Mouse (Mus musculus) liver, embryonic 14.5 days (tissue): ENCODE measurements at regions not wholly inside any gene's neighbourhood (a gene's known extent, or its start where the extent isn't known, plus 50 kb on each side); places are given as distances from the start of the nearest gene placed in this dataset.

Source experiments
- ATAC-seq: fragments of 200-750 bp; cut with Nextera tagmentation; 2 replicates; pipeline ENCODE4 v1.8.0; 2017; ENCODE audit warnings: moderate number of reproducible peaks, mild to moderate bottlenecking, moderate library complexity; ENCODE audit not compliant: insufficient read depth
- DNase-seq, 3 experiments: peaks; one replicate each; pipeline ENCODE4 v3.0.0-alpha.2; 2012 to 2013; ENCODE audit warnings: low read depth in 3 of 3, low spot score in 3 of 3
- H3K27ac ChIP-seq: fragments of 300-500 bp; sonication (generic); 2 replicates; pipeline ENCODE4 v1.5.1; 2014; ENCODE audit warnings: moderate library complexity, mild to moderate bottlenecking, control low read depth, inconsistent platforms
- H3K27me3 ChIP-seq: fragments of 300-500 bp; sonication (generic); 2 replicates; pipeline ENCODE4 v1.6.1; 2014; ENCODE audit warnings: mild to moderate bottlenecking, low read length, moderate library complexity; ENCODE audit not compliant: control insufficient read depth, insufficient read depth
- H3K36me3 ChIP-seq: fragments of 300-500 bp; sonication (generic); replicated peaks from 2 replicates; pipeline ENCODE4 v1.6.1; 2014; ENCODE audit warnings: low read depth; ENCODE audit not compliant: control insufficient read depth, insufficient read depth
- H3K4me1 ChIP-seq, 2 experiments: fragments of 200-500 bp in 1 of 2; fragments of 300-500 bp in 1 of 2; sonication (generic) in 1 of 2; replicated peaks; 2 replicates each; pipeline ENCODE4 v1.6.1; 2012 to 2014; ENCODE audit warnings: antibody characterized with exemption in 1 of 2, inconsistent platforms in 1 of 2, low read length in 1 of 2; ENCODE audit not compliant: control insufficient read depth in 2 of 2, insufficient read depth in 2 of 2
- H3K4me2 ChIP-seq: fragments of 300-500 bp; sonication (generic); 2 replicates; pipeline ENCODE4 v1.6.1; 2014; ENCODE audit warnings: low read depth, mild to moderate bottlenecking, control low read depth, moderate library complexity
- H3K4me3 ChIP-seq, 2 experiments: fragments of 200-500 bp in 1 of 2; fragments of 300-500 bp in 1 of 2; sonication (generic) in 1 of 2; 2 replicates each; pipeline ENCODE4 v1.5.1; 2012 to 2014; ENCODE audit warnings: low read depth in 2 of 2, low read length in 2 of 2, mild to moderate bottlenecking in 2 of 2, control low read depth in 1 of 2, inconsistent platforms in 1 of 2, moderate library complexity in 1 of 2; ENCODE audit not compliant: insufficient read depth in 1 of 2
- H3K9ac ChIP-seq: fragments of 300-500 bp; sonication (generic); replicated peaks from 2 replicates; pipeline ENCODE4 v1.6.1; 2014; ENCODE audit warnings: mild to moderate bottlenecking, control low read depth, moderate library complexity
- H3K9me3 ChIP-seq: fragments of 300-500 bp; sonication (generic); 2 replicates; pipeline ENCODE4 v1.6.1; 2016; ENCODE audit warnings: low read length, mixed read lengths; ENCODE audit not compliant: control insufficient read depth
- CTCF ChIP-seq: IDR thresholded peaks from 2 replicates; pipeline ENCODE4 v1.5.1; 2016; ENCODE audit warnings: antibody characterized with exemption, low read depth, control low read depth
- EP300 ChIP-seq: IDR thresholded peaks from 2 replicates; pipeline ENCODE4 v1.6.1; 2016; ENCODE audit warnings: antibody characterized with exemption, low read depth
- WGBS: fragments of 180-500 bp; shearing (Covaris S2); extraction: QIAGEN DNeasy Blood & Tissue Kit; methylation state at CpG from one replicate; pipeline ENCODE4 v1.1.7; 2014; ENCODE audit not compliant: insufficient replicate concordance; 5-methylcytosine and 5-hydroxymethylcytosine counted together

DNA sequence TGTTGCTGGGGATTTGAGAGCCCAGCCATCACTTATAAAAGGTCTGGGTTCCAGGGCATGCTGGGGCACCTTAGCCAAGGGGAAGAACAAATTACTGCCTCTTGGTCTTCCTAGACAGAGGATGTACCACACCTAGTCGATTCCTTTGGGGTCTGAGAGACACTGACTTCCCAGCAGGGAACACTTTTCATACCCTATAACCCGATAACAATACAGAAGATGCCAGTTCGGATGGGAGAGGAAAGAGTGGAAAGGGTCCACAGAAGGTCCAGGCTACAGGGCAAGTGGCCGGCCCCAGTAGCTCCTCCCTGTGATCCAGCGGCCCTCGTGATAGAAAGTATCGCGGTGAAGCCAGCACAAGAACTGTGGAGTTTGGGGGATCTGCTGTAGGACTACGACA lies 150.8 kb downstream of the Setd4 start:
- Histone ChIP-seq H3K27ac (no peak overlapping the region), H3K9me3 (no peaks in the 10 kb centered on the region), H3K4me1 (no peaks in the 10 kb centered on the region), H3K4me2 (no peak overlapping the region), H3K27me3 (peaks cover 5% of the 10 kb centered on the region), H3K9ac (no peak overlapping the region), H3K4me3 (no peak overlapping the region), H3K36me3 (no peaks in the 10 kb centered on the region)
- ATAC-seq (no peak), DNase-seq (no peak)
- no peak for TF ChIP-seq CTCF
- no peak for TF ChIP-seq EP300
- WGBS = 38% methylated on average over 9 of the region's 9 CpGs

DNA sequence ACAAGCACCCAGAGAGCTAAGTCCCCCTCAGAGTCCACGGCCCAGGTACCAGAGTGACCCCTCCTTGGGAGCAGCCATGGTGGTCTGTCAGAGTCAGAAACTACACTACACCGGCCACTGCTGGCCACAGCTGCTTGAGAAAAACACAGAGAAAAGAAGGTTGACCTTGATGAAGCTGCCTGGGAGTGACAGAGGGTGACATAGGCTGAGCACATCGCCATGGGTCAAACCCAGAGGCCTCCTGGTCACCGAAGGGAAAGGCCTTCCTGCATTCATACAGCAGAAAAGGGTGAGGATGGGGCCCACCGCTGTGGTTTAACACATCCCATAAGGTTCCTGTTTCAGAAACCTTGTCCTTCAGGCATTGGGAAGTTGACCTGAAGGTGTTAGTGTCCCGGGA lies 153.0 kb downstream of the Setd4 start:
- H3K9ac ChIP-seq = no peak overlapping the region
- WGBS = 53% methylated on average over 6 of the region's 6 CpGs
- DNase-seq = no peak
- H3K4me2 ChIP-seq = no peak overlapping the region
- ATAC-seq = no peak
- no peak overlapping the region for H3K4me3 ChIP-seq
- H3K9me3 ChIP-seq = no peaks in the 10 kb centered on the region
- no peak overlapping the region for H3K27ac ChIP-seq
- TF ChIP-seq EP300 (no peak), CTCF (no peak)
- H3K36me3 ChIP-seq = no peaks in the 10 kb centered on the region
- H3K4me1 ChIP-seq = no peaks in the 10 kb centered on the region; a peak in 1 of 4 replicates
- peaks cover 5% of the 10 kb centered on the region for H3K27me3 ChIP-seq

DNA sequence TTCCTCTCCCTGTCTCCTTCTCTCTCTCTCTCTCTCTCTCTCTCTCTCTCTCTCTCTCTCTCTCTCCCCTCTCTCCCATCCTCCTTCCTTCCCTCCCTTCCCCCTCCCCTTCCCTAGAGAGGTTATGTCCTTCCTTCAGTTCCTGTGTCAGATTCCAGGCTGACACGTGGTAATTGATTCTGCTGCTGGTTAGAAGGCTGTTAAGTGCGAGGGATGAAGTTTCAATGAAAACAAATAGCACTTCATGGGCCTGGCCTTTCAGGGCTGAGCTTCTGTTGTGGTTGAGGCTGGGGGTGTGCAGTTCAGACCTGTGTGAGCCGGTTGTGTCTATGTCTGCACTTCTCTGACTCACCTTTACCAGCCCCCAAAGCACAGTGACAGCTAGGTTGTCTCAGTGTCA lies 153.9 kb downstream of the Setd4 start:
- Histone ChIP-seq H3K4me3 (no peak overlapping the region), H3K27me3 (peaks cover 5% of the 10 kb centered on the region), H3K4me1 (no peaks in the 10 kb centered on the region; a peak in 1 of 4 replicates), H3K36me3 (no peaks in the 10 kb centered on the region), H3K4me2 (no peak overlapping the region), H3K9me3 (no peaks in the 10 kb centered on the region), H3K27ac (no peak overlapping the region), H3K9ac (no peak overlapping the region)
- 26% methylated on average over 3 of the region's 3 CpGs for WGBS
- no peak for TF ChIP-seq EP300
- no peak for TF ChIP-seq CTCF
- ATAC-seq = no peak
- DNase-seq = no peak

DNA sequence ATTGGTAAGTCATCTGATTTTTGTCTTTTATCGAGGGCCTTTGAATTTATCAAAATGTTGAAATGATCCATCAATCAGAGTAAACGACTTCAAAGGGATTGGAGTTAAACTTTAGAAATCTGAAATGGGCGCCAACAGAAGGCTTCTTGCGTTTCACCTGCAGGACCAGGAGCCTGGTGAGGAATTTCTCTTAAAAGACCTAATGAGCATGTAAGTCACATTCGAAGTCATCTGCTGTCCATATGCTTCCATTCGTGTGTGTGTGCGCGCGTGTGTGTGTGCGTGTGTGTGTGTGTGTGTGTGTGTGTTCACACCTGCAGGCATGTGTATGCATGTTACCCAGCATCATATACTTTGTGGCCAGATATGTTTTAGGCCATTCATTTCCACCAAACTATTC lies 155.7 kb downstream of the Setd4 start:
- TF ChIP-seq CTCF (no peak), EP300 (no peak)
- Histone ChIP-seq H3K4me2 (no peak overlapping the region), H3K4me1 (no peaks in the 10 kb centered on the region; a peak in 1 of 4 replicates), H3K9me3 (no peaks in the 10 kb centered on the region), H3K36me3 (no peaks in the 10 kb centered on the region), H3K4me3 (no peak overlapping the region), H3K27ac (no peak overlapping the region), H3K27me3 (no peaks in the 10 kb centered on the region), H3K9ac (no peak overlapping the region)
- ATAC-seq (no peak), DNase-seq (no peak)
- WGBS = 79% methylated on average over 10 of the region's 10 CpGs

DNA sequence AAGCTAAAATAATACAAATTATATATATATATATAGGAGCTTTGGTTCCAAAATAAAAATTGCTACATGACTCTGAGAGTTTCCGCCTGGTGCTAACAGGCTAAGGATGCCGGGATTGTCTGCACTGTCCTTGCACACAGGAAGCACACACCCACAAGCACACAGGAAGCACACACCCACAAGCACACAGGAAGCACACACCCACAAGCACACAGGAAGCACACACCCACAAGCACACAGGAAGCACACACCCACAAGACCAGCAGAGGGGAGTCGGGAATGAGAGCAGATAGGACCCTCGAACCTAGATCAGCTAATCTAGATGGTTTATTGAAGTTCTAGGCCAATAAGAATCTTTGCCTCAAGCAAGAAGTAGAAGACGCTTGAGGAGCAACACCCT lies 156.9 kb downstream of the Setd4 start:
- Histone ChIP-seq H3K36me3 (no peaks in the 10 kb centered on the region), H3K4me3 (no peak overlapping the region), H3K4me2 (no peak overlapping the region), H3K27me3 (no peaks in the 10 kb centered on the region), H3K4me1 (no peaks in the 10 kb centered on the region; a peak in 1 of 4 replicates), H3K9ac (no peak overlapping the region), H3K9me3 (no peaks in the 10 kb centered on the region), H3K27ac (no peak overlapping the region)
- ATAC-seq (no peak), DNase-seq (no peak)
- TF ChIP-seq CTCF (no peak), EP300 (no peak)
- 51% methylated on average over 5 of the region's 5 CpGs for WGBS
